Mouse (Mus musculus) myocyte (in vitro differentiated cells): Measurements from ENCODE around the gene Tef. TPM values are rescaled to one million over a fixed set of nuclear protein-coding genes. Genes with fewer than 3 reads are reported as not detected.
A peak's percentile ranks its signal among the peaks of the same experiment; 100 is the strongest.

Experiments used
- H3K27me3 ChIP-seq: one replicate; pipeline ENCODE4 v1.6.1; 2011; ENCODE audit not compliant: control insufficient read depth, insufficient read depth, insufficient read length
- H3K36me3 ChIP-seq: one replicate; pipeline ENCODE4 v1.6.1; 2011; ENCODE audit not compliant: control insufficient read depth, insufficient read depth
- H3K4me2 ChIP-seq: one replicate; pipeline ENCODE4 v1.6.1; 2011; ENCODE audit warnings: low read depth, control low read depth
- H3K4me3 ChIP-seq: one replicate; pipeline ENCODE4 v1.5.1; 2011; ENCODE audit warnings: mild to moderate bottlenecking, control low read depth, moderate library complexity
- H3K79me2 ChIP-seq: one replicate; pipeline ENCODE4 v1.6.1; 2011; ENCODE audit not compliant: control insufficient read depth, insufficient read depth
- H3ac ChIP-seq: one replicate; pipeline ENCODE4 v1.6.1; 2011; ENCODE audit not compliant: control insufficient read depth, insufficient read length
- CEBPB ChIP-seq: IDR thresholded peaks from 2 replicates; pipeline ENCODE4 v1.6.1; 2011; ENCODE audit warnings: mild to moderate bottlenecking, moderate library complexity; ENCODE audit not compliant: poor library complexity, insufficient read depth, severe bottlenecking
- E2F4 ChIP-seq: IDR thresholded peaks from one replicate; pipeline ENCODE4 v1.6.1; 2011; ENCODE audit warnings: mild to moderate bottlenecking, control low read depth, moderate library complexity; ENCODE audit not compliant: insufficient read depth
- MAX ChIP-seq: IDR thresholded peaks from one replicate; pipeline ENCODE4 v1.6.1; 2011; ENCODE audit warnings: low read depth, mild to moderate bottlenecking, control low read depth
- MYOD1 ChIP-seq, 3 experiments: IDR thresholded peaks; one replicate each; pipeline ENCODE4 v1.6.1; 2011; ENCODE audit warnings: control low read depth in 2 of 3, low read depth in 2 of 3, mild to moderate bottlenecking in 2 of 3, moderate library complexity in 1 of 3; ENCODE audit not compliant: insufficient read length in 2 of 3, control insufficient read depth in 1 of 3
- MYOG ChIP-seq, 3 experiments: IDR thresholded peaks; one replicate each; pipeline ENCODE4 v1.6.1; 2011; ENCODE audit warnings: control low read depth in 2 of 3, low read depth in 2 of 3, mild to moderate bottlenecking in 2 of 3; ENCODE audit not compliant: insufficient read length in 2 of 3, control insufficient read depth in 1 of 3, insufficient read depth in 1 of 3
- POLR2A ChIP-seq: IDR thresholded peaks from one replicate; pipeline ENCODE4 v1.6.1; 2011; ENCODE audit warnings: low read depth, mild to moderate bottlenecking, control low read depth, moderate library complexity; ENCODE audit not compliant: insufficient read length
- POLR2AphosphoS2 ChIP-seq: IDR thresholded peaks from one replicate; pipeline ENCODE4 v1.6.1; 2011; ENCODE audit warnings: low read depth, control low read depth; ENCODE audit not compliant: insufficient read length
- REST ChIP-seq: IDR thresholded peaks from one replicate; pipeline ENCODE4 v1.6.1; 2011; ENCODE audit warnings: mild to moderate bottlenecking, control low read depth, moderate library complexity; ENCODE audit not compliant: insufficient read depth, insufficient read length
- SRF ChIP-seq: IDR thresholded peaks from one replicate; pipeline ENCODE4 v1.6.1; 2011; ENCODE audit warnings: low read depth; ENCODE audit not compliant: control insufficient read depth, insufficient read length
- TCF12 ChIP-seq: IDR thresholded peaks from one replicate; pipeline ENCODE4 v1.6.1; 2011; ENCODE audit warnings: mild to moderate bottlenecking, control low read depth; ENCODE audit not compliant: poor library complexity, insufficient read depth, severe bottlenecking
- TCF3 ChIP-seq: IDR thresholded peaks from one replicate; pipeline ENCODE4 v1.6.1; 2011; ENCODE audit warnings: low read depth, control low read depth; ENCODE audit not compliant: insufficient read length
- USF1 ChIP-seq: IDR thresholded peaks from one replicate; pipeline ENCODE4 v1.6.1; 2011; ENCODE audit warnings: low read depth, mild to moderate bottlenecking, control low read depth, moderate library complexity
- polyA plus RNA-seq: library from polyadenylated mRNA; unstranded; fragments of >200 nt; fragmentation: generic; extraction: Trizol; gene quantifications from one replicate; pipeline ENCODE4 v1.2.1, GENCODE M21; 2012; ENCODE audit warnings: missing spikeins

The Tef gene
- polyA plus RNA-seq, 1 experiment: 58.4 TPM

GRCm38 (mm10) chr15:81860471-81861135 is 58.4 kb downstream of the Tef start:
- H3K79me2 ChIP-seq: peaks cover 23% of the 10 kb centered on the region
- peak overlapping the region; percentile 88 for H3K4me3 ChIP-seq
- TF ChIP-seq TCF3: no peak
- TF ChIP-seq E2F4: no peak
- TF ChIP-seq REST: no peak
- TF ChIP-seq SRF: no peak
- H3ac ChIP-seq: no peak overlapping the region
- peaks cover 16% of the 10 kb centered on the region for H3K36me3 ChIP-seq
- H3K27me3 ChIP-seq: no peaks in the 10 kb centered on the region
- peak overlapping the region; percentile 73 for H3K4me2 ChIP-seq

GRCm38 (mm10) chr15:81864238-81864637 is 62.0 kb downstream of the Tef start:
- Histone ChIP-seq H3K4me2 (no peak overlapping the region), H3ac (no peak overlapping the region), H3K79me2 (peaks cover 14% of the 10 kb centered on the region), H3K27me3 (no peaks in the 10 kb centered on the region), H3K36me3 (peaks cover 52% of the 10 kb centered on the region), H3K4me3 (no peak overlapping the region)
- no peak for TF ChIP-seq E2F4
- no peak for TF ChIP-seq MAX
- TF ChIP-seq REST: no peak
- TF ChIP-seq MYOG (IDR thresholded peaks at IDR 0.05; ENCODE audit: control insufficient read depth in 1 of 3, insufficient read depth in 1 of 3, insufficient read length in 2 of 3, low read depth in 2 of 3): no peak
- TF ChIP-seq POLR2AphosphoS2: no peak
- TF ChIP-seq CEBPB: no peak
- no peak for TF ChIP-seq SRF
- TF ChIP-seq USF1: no peak
- TF ChIP-seq POLR2A: no peak
- no peak for TF ChIP-seq TCF12
- no peak for TF ChIP-seq TCF3
- TF ChIP-seq MYOD1 (IDR thresholded peaks at IDR 0.05; ENCODE audit: control insufficient read depth in 1 of 3, insufficient read length in 2 of 3, low read depth in 2 of 3): no peak

GRCm38 (mm10) chr15:81869985-81870384 is 67.8 kb downstream of the Tef start:
- H3K36me3 ChIP-seq: peaks cover 58% of the 10 kb centered on the region
- peaks cover 71% of the 10 kb centered on the region for H3K79me2 ChIP-seq
- TF ChIP-seq USF1 (no peak), POLR2AphosphoS2 (no peak), TCF3 (no peak), REST (no peak), MAX (no peak), MYOD1 (IDR thresholded peaks at IDR 0.05; ENCODE audit: control insufficient read depth in 1 of 3, insufficient read length in 2 of 3, low read depth in 2 of 3) (no peak), CEBPB (no peak), SRF (no peak), MYOG (IDR thresholded peaks at IDR 0.05; ENCODE audit: control insufficient read depth in 1 of 3, insufficient read depth in 1 of 3, insufficient read length in 2 of 3, low read depth in 2 of 3) (no peak), E2F4 (no peak), POLR2A (no peak), TCF12 (no peak)
- H3K4me3 ChIP-seq: no peak overlapping the region
- no peak overlapping the region for H3K4me2 ChIP-seq
- no peaks in the 10 kb centered on the region for H3K27me3 ChIP-seq
- H3ac ChIP-seq: no peak overlapping the region

GRCm38 (mm10) chr15:81871604-81872261 is 69.5 kb downstream of the Tef start, which contains the start of gene Phf5a:
Gene Phf5a, minus strand, starts transcription at chr15:81871911.
- Histone ChIP-seq H3K36me3 (peaks cover 40% of the 10 kb centered on the region), H3K27me3 (no peaks in the 10 kb centered on the region), H3K79me2 (peaks cover 87% of the 10 kb centered on the region), H3K4me2 (peak within 1 kb of the TSS; percentile 99), H3ac (peak within 1 kb of the TSS; percentile 69), H3K4me3 (peak within 1 kb of the TSS; percentile 88)
- TF ChIP-seq CEBPB (no peak), REST (no peak), POLR2AphosphoS2 (no peak), E2F4 (no peak), MAX (no peak), TCF12 (no peak), MYOD1 (IDR thresholded peaks at IDR 0.05; ENCODE audit: control insufficient read depth in 1 of 3, insufficient read length in 2 of 3, low read depth in 2 of 3) (no peak), USF1 (no peak), TCF3 (no peak), POLR2A (no peak), SRF (no peak), MYOG (IDR thresholded peaks at IDR 0.05; ENCODE audit: control insufficient read depth in 1 of 3, insufficient read depth in 1 of 3, insufficient read length in 2 of 3, low read depth in 2 of 3) (no peak)
